Mouse (Mus musculus) intestine, postnatal 0 days (tissue): Measurements from ENCODE around the gene Lbh. TPM values are rescaled to one million over a fixed set of nuclear protein-coding genes. Genes with fewer than 3 reads are reported as not detected.

Experiments used
- ATAC-seq: fragments of 200-750 bp; cut with Nextera tagmentation; 2 replicates; pipeline ENCODE4 v1.8.0; 2017; ENCODE audit warnings: mild to moderate bottlenecking, moderate TSS enrichment, moderate library complexity
- H3K27ac ChIP-seq: fragments of 300-500 bp; sonication (generic); 2 replicates; pipeline ENCODE4 v1.5.1; 2014; ENCODE audit warnings: mild to moderate bottlenecking, low read depth, low read length, moderate library complexity
- H3K27me3 ChIP-seq: fragments of 300-500 bp; sonication (generic); replicated peaks from 2 replicates; pipeline ENCODE4 v1.6.1; 2014; ENCODE audit warnings: low read length, mixed read lengths; ENCODE audit not compliant: control insufficient read depth, insufficient read depth
- H3K36me3 ChIP-seq: fragments of 300-500 bp; sonication (generic); 2 replicates; pipeline ENCODE4 v1.6.1; 2014; ENCODE audit warnings: mild to moderate bottlenecking, moderate library complexity; ENCODE audit not compliant: control insufficient read depth, insufficient read depth
- H3K4me1 ChIP-seq: fragments of 300-500 bp; sonication (generic); replicated peaks from 2 replicates; pipeline ENCODE4 v1.6.1; 2014; ENCODE audit warnings: antibody characterized with exemption, low read length, mixed read lengths; ENCODE audit not compliant: control insufficient read depth, insufficient read depth
- H3K4me2 ChIP-seq: fragments of 300-500 bp; sonication (generic); replicated peaks from 2 replicates; pipeline ENCODE4 v1.6.1; 2014; ENCODE audit warnings: low read depth, mild to moderate bottlenecking, moderate library complexity
- H3K4me3 ChIP-seq: fragments of 300-500 bp; sonication (generic); 2 replicates; pipeline ENCODE4 v1.5.1; 2014; ENCODE audit warnings: low read depth, low read length
- H3K9ac ChIP-seq: fragments of 300-500 bp; sonication (generic); 2 replicates; pipeline ENCODE4 v1.6.1; 2014; ENCODE audit warnings: mild to moderate bottlenecking, low read depth, low read length
- H3K9me3 ChIP-seq: fragments of 300-500 bp; sonication (generic); 2 replicates; pipeline ENCODE4 v1.6.1; 2016; ENCODE audit warnings: mixed run types; ENCODE audit not compliant: control insufficient read depth
- CTCF ChIP-seq: sonication (generic); IDR thresholded peaks from 2 replicates; pipeline ENCODE4 v1.5.1; 2016; ENCODE audit warnings: low read depth, mild to moderate bottlenecking, control low read depth, antibody characterized with exemption, moderate library complexity
- WGBS: fragments of 180-500 bp; shearing (Covaris S2); extraction: QIAGEN DNeasy Blood & Tissue Kit; methylation state at CpG from one replicate; pipeline ENCODE4 v1.1.7; 2014; 5-methylcytosine and 5-hydroxymethylcytosine counted together
- polyA plus RNA-seq: library from polyadenylated mRNA; unstranded; fragments of >200 nt; fragmentation: Nextera tagmentation; extraction: Ambion mirVana; gene quantifications from 2 replicates; pipeline ENCODE4 v1.2.1, GENCODE M21; 2015

The Lbh gene
- polyA plus RNA-seq, 1 experiment from 2014 or later = 11.1 TPM

GRCm38 (mm10) chr17:72938871-72939568 is 20.9 kb downstream of the Lbh start:
- 80% methylated on average over 15 of the region's 15 CpGs for whole genome bisulfite sequencing
- H3K27ac ChIP-seq = peak overlapping the region; percentile 75
- H3K9me3 ChIP-seq = no peaks in the 10 kb centered on the region
- ATAC-seq = no peak
- H3K36me3 ChIP-seq = peaks cover 29% of the 10 kb centered on the region
- no peak overlapping the region for H3K9ac ChIP-seq
- no peak overlapping the region for H3K4me2 ChIP-seq
- no peak for TF ChIP-seq CTCF
- peaks cover 33% of the 10 kb centered on the region for H3K4me1 ChIP-seq
- no peaks in the 10 kb centered on the region for H3K27me3 ChIP-seq
- H3K4me3 ChIP-seq = no peak overlapping the region

DNA sequence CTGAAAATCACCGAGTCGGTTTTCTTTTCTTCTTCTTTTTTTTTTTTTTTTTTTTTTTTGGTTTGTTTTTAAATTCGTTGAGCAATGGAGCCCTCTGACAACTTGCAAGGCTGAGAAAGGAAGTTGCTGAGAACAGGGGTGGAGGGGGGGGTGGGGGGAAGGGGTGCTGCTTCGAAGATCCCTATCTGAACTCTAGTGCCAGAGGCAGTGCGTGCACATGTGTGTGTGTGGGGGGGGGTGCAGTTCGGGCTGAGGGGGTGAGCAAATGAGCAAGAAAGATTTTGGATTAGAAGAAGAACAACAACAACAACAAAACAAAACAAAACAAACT is 21.4 kb downstream of the Lbh start:
- Histone ChIP-seq H3K9ac (no peak overlapping the region), H3K9me3 (no peaks in the 10 kb centered on the region), H3K27me3 (no peaks in the 10 kb centered on the region), H3K4me2 (no peak overlapping the region), H3K27ac (no peak overlapping the region; the same call in 1 of the 2 replicates), H3K4me3 (no peak overlapping the region), H3K36me3 (peaks cover 29% of the 10 kb centered on the region), H3K4me1 (peaks cover 29% of the 10 kb centered on the region)
- no peak for TF ChIP-seq CTCF
- no peak for ATAC-seq
- WGBS = 83% methylated on average over 6 of the region's 6 CpGs

- 81% methylated on average over 5 of the region's 5 CpGs for WGBS
- no peak for ATAC-seq
Observed at GRCm38 (mm10) chr17:72944368-72944767, 26.3 kb downstream of the Lbh start.

DNA sequence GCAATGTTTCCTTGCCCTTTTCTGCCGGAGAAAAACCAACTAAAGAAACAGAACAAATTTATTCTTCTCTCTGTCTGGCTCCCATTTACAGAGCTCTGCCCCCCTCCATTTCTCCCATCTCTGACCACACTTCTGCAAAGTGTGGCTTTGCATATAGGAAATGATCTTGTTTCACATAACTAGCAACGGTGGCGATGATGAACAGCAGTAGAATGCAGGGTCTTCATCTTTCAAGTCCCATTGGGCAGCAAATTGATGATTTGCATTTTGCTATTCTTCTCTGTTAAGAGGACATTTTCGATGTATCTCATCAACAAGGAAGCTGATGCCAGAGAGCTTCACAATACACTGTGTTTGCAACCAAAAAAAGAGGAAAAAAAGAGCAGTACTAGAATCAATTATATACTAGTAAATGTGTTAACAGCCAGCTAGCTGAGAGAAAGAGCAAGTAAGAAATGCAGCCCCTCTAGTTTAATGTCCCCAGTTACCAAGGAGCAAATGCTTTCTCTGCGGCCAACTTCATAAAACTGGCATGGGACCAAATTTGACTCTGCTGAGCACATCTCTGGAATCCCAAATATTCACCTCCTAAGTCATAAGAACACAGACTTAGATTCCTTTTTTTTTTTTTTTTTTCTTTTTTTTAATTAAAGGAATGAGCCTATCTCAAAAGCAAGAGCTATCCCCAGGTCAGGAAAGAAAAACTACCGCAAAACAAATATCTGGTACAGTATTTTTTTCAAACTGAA is 29.2 kb downstream of the Lbh start:
- Histone ChIP-seq H3K27ac (no peak overlapping the region), H3K9ac (no peak overlapping the region), H3K36me3 (no peaks in the 10 kb centered on the region), H3K9me3 (no peaks in the 10 kb centered on the region), H3K27me3 (no peaks in the 10 kb centered on the region), H3K4me3 (no peak overlapping the region), H3K4me2 (no peak overlapping the region), H3K4me1 (no peaks in the 10 kb centered on the region)
- ATAC-seq = no peak
- no peak for TF ChIP-seq CTCF
- WGBS = 65% methylated on average over 6 of the region's 6 CpGs

More at GRCm38 (mm10) chr17:72944368-72944767, 26.3 kb downstream of the Lbh start:
- Histone ChIP-seq H3K27me3 (no peaks in the 10 kb centered on the region), H3K4me2 (no peak overlapping the region), H3K36me3 (peaks cover 19% of the 10 kb centered on the region), H3K4me1 (no peaks in the 10 kb centered on the region), H3K27ac (no peak overlapping the region), H3K9me3 (no peaks in the 10 kb centered on the region), H3K9ac (no peak overlapping the region), H3K4me3 (no peak overlapping the region)
- no peak for TF ChIP-seq CTCF

GRCm38 (mm10) chr17:72948119-72948518 is 30.0 kb downstream of the Lbh start:
- ATAC-seq = no peak
- H3K4me3 ChIP-seq = no peak overlapping the region
- 72% methylated on average over 9 of the region's 9 CpGs for WGBS
- H3K27me3 ChIP-seq = no peaks in the 10 kb centered on the region
- no peak for TF ChIP-seq CTCF
- no peaks in the 10 kb centered on the region for H3K9me3 ChIP-seq
- no peak overlapping the region for H3K27ac ChIP-seq
- H3K4me2 ChIP-seq = no peak overlapping the region
- no peaks in the 10 kb centered on the region for H3K4me1 ChIP-seq
- H3K9ac ChIP-seq = no peak overlapping the region
- H3K36me3 ChIP-seq = no peaks in the 10 kb centered on the region

DNA sequence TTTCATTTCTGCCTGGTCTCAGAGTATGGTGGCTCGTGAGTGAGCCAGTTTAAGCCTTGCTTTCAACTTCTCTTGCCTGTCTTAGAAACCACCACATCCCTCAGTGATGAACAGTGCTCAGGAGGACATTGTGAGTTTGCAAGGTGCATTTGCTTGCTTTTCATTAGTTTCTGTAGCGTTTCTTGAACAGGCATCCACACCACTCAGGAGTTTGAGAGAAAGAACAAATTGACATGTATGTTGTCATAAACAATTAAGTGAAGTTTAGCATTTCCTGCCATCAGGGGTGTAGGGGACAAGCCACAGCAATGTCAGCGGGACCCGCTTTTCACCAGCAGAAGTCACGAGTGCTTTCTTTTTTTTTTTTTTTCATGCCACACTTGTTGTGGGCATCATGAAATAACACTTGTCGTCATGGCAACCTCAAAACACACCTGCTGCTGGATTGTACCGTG is 31.2 kb downstream of the Lbh start:
- H3K27ac ChIP-seq = no peak overlapping the region

More for the DNA sequence above, 31.2 kb downstream of the Lbh start:
- H3K4me2 ChIP-seq = no peak overlapping the region
- H3K9me3 ChIP-seq = no peaks in the 10 kb centered on the region
- H3K36me3 ChIP-seq = no peaks in the 10 kb centered on the region
- no peaks in the 10 kb centered on the region for H3K27me3 ChIP-seq
- no peak for TF ChIP-seq CTCF
- no peaks in the 10 kb centered on the region for H3K4me1 ChIP-seq
- no peak overlapping the region for H3K4me3 ChIP-seq
- WGBS = 88% methylated on average over 7 of the region's 7 CpGs
- ATAC-seq = no peak
- no peak overlapping the region for H3K9ac ChIP-seq
